Mouse (Mus musculus) heart, postnatal 0 days (tissue): Measurements from ENCODE around the gene Ttc28. TPM values are rescaled to one million over a fixed set of nuclear protein-coding genes. Genes with fewer than 3 reads are reported as not detected.

Experiments
- ATAC-seq: fragments of 200-750 bp; cut with Nextera tagmentation; 2 replicates; pipeline ENCODE4 v1.8.0; 2017; ENCODE audit warnings: low read depth, moderate number of reproducible peaks, moderate library complexity; ENCODE audit not compliant: insufficient read depth
- DNase-seq: peaks from one replicate; pipeline ENCODE4 v3.0.0-alpha.2; 2016; ENCODE audit warnings: low spot score
- H3K27ac ChIP-seq: fragments of 300-500 bp; sonication (generic); 2 replicates; pipeline ENCODE4 v1.5.1; 2014; ENCODE audit warnings: low read depth, mild to moderate bottlenecking
- H3K27me3 ChIP-seq: fragments of 300-500 bp; sonication (generic); 2 replicates; pipeline ENCODE4 v1.6.1; 2014; ENCODE audit warnings: low read length, mixed read lengths; ENCODE audit not compliant: control insufficient read depth, insufficient read depth
- H3K36me3 ChIP-seq: fragments of 300-500 bp; sonication (generic); replicated peaks from 2 replicates; pipeline ENCODE4 v1.6.1; 2014; ENCODE audit warnings: low read length, mixed read lengths; ENCODE audit not compliant: control insufficient read depth, insufficient read depth
- H3K4me1 ChIP-seq: fragments of 300-500 bp; sonication (generic); 2 replicates; pipeline ENCODE4 v1.6.1; 2014; ENCODE audit warnings: antibody characterized with exemption; ENCODE audit not compliant: control insufficient read depth, insufficient read depth
- H3K4me2 ChIP-seq: fragments of 300-500 bp; sonication (generic); 2 replicates; pipeline ENCODE4 v1.6.1; 2014; ENCODE audit warnings: low read depth, mild to moderate bottlenecking, low read length, moderate library complexity
- H3K4me3 ChIP-seq: fragments of 300-500 bp; sonication (generic); 2 replicates; pipeline ENCODE4 v1.5.1; 2014; ENCODE audit warnings: low read depth, low read length
- H3K9ac ChIP-seq: fragments of 300-500 bp; sonication (generic); replicated peaks from 2 replicates; pipeline ENCODE4 v1.6.1; 2014; ENCODE audit warnings: low read depth, low read length, mixed read lengths
- H3K9me3 ChIP-seq: fragments of 300-500 bp; sonication (generic); replicated peaks from 2 replicates; pipeline ENCODE4 v1.6.1; 2016; ENCODE audit warnings: low read length; ENCODE audit not compliant: control insufficient read depth
- CTCF ChIP-seq: IDR thresholded peaks from 2 replicates; pipeline ENCODE4 v1.5.1; 2016; ENCODE audit warnings: antibody characterized with exemption, control low read depth, low read depth
- EP300 ChIP-seq: IDR thresholded peaks from 2 replicates; pipeline ENCODE4 v1.6.1; 2016; ENCODE audit warnings: antibody characterized with exemption, low read depth
- WGBS: fragments of 180-500 bp; shearing (Covaris S2); extraction: QIAGEN DNeasy Blood & Tissue Kit; methylation state at CpG from one replicate; pipeline ENCODE4 v1.1.7; 2014; 5-methylcytosine and 5-hydroxymethylcytosine counted together
- polyA plus RNA-seq: library from polyadenylated mRNA; unstranded; fragments of >200 nt; fragmentation: Nextera tagmentation; extraction: Ambion mirVana; gene quantifications from 2 replicates; pipeline ENCODE4 v1.2.1, GENCODE M21; 2015
- total RNA-seq: library from RNA; depleted of rRNA; stranded (reverse); fragments of >200 nt; gene quantifications from 2 replicates; pipeline ENCODE4 v1.2.3, GENCODE M21; 2014; ENCODE audit warnings: low replicate concordance

The Ttc28 gene
- total and polyA plus RNA-seq, 2 experiments from 2014 or later = 4.6 to 14.2 TPM

GRCm38 (mm10) chr5:111154586-111154985 lies 275.0 kb downstream of the Ttc28 start:
- no peaks in the 10 kb centered on the region for H3K9me3 ChIP-seq
- no peaks in the 10 kb centered on the region for H3K27me3 ChIP-seq
- H3K27ac ChIP-seq = no peak overlapping the region
- H3K4me2 ChIP-seq = no peak overlapping the region
- 48% methylated on average over 7 of the region's 7 CpGs for WGBS
- no peak overlapping the region for H3K9ac ChIP-seq
- H3K4me3 ChIP-seq = no peak overlapping the region
- DNase-seq = peak; percentile 44
- TF ChIP-seq EP300 = no peak
- no peak for TF ChIP-seq CTCF
- peaks cover 26% of the 10 kb centered on the region for H3K4me1 ChIP-seq
- H3K36me3 ChIP-seq = no peaks in the 10 kb centered on the region
- peak; percentile 86 for ATAC-seq

- H3K9ac ChIP-seq = no peak overlapping the region
- 77% methylated on average over 4 of the region's 4 CpGs for WGBS
- no peaks in the 10 kb centered on the region for H3K27me3 ChIP-seq
- no peak overlapping the region for H3K4me2 ChIP-seq
- TF ChIP-seq CTCF = no peak
- TF ChIP-seq EP300 = no peak
- no peak overlapping the region for H3K4me3 ChIP-seq
- DNase-seq (no peak), ATAC-seq (no peak)
- H3K27ac ChIP-seq = peak overlapping the region; percentile 57
- no peaks in the 10 kb centered on the region for H3K36me3 ChIP-seq
- no peaks in the 10 kb centered on the region for H3K9me3 ChIP-seq
- H3K4me1 ChIP-seq = peaks cover 33% of the 10 kb centered on the region
Measured at GRCm38 (mm10) chr5:111155271-111155670, 275.7 kb downstream of the Ttc28 start.

- Histone ChIP-seq H3K4me1 (peaks cover 35% of the 10 kb centered on the region), H3K4me2 (no peak overlapping the region), H3K9ac (no peak overlapping the region), H3K36me3 (no peaks in the 10 kb centered on the region), H3K4me3 (no peak overlapping the region), H3K27ac (peak overlapping the region; percentile 57), H3K27me3 (no peaks in the 10 kb centered on the region), H3K9me3 (no peaks in the 10 kb centered on the region)
- ATAC-seq (no peak), DNase-seq (no peak)
- WGBS = 64% methylated on average over 12 of the region's 12 CpGs
- TF ChIP-seq EP300 = no peak
- TF ChIP-seq CTCF = no peak
Measured at GRCm38 (mm10) chr5:111155928-111156327, 276.3 kb downstream of the Ttc28 start.

GRCm38 (mm10) chr5:111158266-111158665 lies 278.7 kb downstream of the Ttc28 start:
- H3K4me3 ChIP-seq = no peak overlapping the region
- 0 out of 2 replicates have a peak, but pooled peaks cover 6% of the 10 kb centered on the region for H3K27me3 ChIP-seq
- H3K27ac ChIP-seq = no peak overlapping the region

DNA sequence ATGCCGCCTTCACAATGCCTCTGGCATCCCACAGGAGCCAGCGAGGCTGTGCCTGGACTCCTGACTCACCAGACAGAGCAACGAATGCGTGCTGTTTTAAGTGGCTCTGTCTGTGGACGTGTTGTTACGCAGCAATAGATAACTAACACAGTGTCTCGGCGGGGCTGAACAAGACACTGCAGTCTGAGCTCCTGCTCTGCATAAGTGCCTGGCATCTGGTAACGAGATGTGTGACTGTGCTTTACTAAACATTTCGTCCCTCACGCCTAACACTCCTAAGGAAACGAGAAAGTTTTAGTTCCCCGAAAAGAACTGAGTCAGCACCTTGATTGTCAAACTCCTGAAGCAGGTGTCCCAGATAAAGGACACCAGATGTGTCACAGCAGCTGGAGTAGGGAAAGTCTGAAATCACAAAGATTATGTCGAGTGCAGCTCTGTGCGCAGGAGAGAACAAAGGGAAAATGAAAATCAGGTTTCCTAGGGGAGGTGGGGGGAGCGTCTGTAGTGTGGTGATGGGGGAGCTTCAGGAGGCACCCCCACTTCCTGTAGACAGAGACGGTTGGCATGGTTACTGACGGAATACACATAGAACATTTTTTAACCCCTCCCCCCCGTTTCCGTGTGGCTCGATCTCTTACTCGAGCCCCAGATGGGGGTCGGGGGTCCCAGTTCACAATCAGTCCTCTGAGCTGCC lies 280.2 kb downstream of the Ttc28 start:
- ATAC-seq (peak; percentile 52), DNase-seq (peak; percentile 44)
- Histone ChIP-seq H3K9ac (no peak overlapping the region), H3K4me1 (peaks cover 28% of the 10 kb centered on the region), H3K4me3 (peak overlapping the region; percentile 11), H3K36me3 (no peaks in the 10 kb centered on the region), H3K27me3 (0 out of 2 replicates have a peak, but pooled peaks cover 6% of the 10 kb centered on the region), H3K4me2 (peak overlapping the region; percentile 46), H3K27ac (peak overlapping the region; percentile 59; the same call in 1 of the 2 replicates), H3K9me3 (no peaks in the 10 kb centered on the region)
- TF ChIP-seq EP300 = no peak
- no peak for TF ChIP-seq CTCF
- WGBS = 22% methylated on average over 23 of the region's 23 CpGs

More at GRCm38 (mm10) chr5:111158266-111158665, 278.7 kb downstream of the Ttc28 start:
- Histone ChIP-seq H3K9ac (no peak overlapping the region), H3K9me3 (no peaks in the 10 kb centered on the region), H3K4me2 (no peak overlapping the region), H3K36me3 (no peaks in the 10 kb centered on the region), H3K4me1 (peaks cover 35% of the 10 kb centered on the region)
- WGBS = 85% methylated on average over 9 of the region's 9 CpGs
- no peak for ATAC-seq
- DNase-seq = no peak
- no peak for TF ChIP-seq CTCF
- no peak for TF ChIP-seq EP300
